Mouse (Mus musculus) ovary, postnatal 14 days (tissue): ENCODE measurements around the gene P2rx3.

Source experiments
- DNase-seq: peaks from one replicate; pipeline ENCODE4 v3.0.0; 2022; ENCODE audit warnings: low spot score

Gene P2rx3

GRCm38 (mm10) chr2:85037047-85038026 is at the start of gene P2rx3, which contains the start of gene Ssrp1:
TSS of gene P2rx3 (minus strand) at chr2:85037462.
TSS of gene Ssrp1 (plus strand) at chr2:85037234.
- peak; percentile 89 for DNase-seq

- DNase-seq, result no peak
These were observed 36.5 kb upstream of the P2rx3 start for GRCm38 (mm10) chr2:85073751-85074150.

DNA sequence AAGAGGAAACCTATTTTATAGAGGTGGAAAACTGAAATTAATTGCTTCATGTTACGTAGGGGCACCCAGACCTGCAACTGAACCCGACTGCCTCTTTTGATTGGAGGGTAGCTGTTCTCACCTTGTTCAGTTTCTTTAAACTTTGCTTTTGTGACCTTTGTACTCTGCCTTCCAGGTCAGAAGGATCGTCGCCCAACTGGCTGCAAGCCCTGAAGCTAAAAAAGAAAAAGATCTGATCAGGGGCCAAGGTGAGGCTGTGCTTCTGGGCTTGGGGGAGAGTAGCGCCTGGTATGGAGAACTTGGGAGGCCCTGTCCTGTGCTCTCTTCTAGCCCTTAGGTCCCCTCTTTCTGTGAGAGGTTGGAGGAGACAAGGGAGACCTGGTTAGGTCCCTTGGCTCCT is 34.7 kb upstream of the P2rx3 start:
- no peak for DNase-seq

GRCm38 (mm10) chr2:85070086-85070485 is 32.8 kb upstream of the P2rx3 start:
- DNase-seq, result no peak

DNA sequence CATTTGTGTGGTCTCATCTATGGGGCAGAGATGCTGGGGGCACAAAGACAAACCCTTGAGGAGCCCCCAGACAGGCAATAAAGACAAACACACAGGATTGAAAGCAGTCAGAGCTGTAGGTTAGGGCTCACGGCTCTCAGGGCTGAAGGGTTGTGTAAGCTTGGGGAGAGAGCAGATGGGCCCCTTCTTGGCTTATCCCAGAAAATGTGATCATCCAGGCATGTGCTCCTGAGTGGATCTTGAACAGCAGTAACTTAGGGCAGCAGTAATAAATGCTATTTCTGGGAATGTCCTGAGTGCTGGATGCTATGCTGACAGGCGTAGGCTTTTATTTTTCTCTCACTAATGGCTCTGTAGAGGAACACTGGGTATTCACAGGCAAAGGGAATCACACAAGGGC is 31.4 kb upstream of the P2rx3 start:
- DNase-seq, result no peak

- no peak for DNase-seq
These were observed 30.8 kb upstream of the P2rx3 start for GRCm38 (mm10) chr2:85067903-85068625.

GRCm38 (mm10) chr2:85066937-85067336 is 29.7 kb upstream of the P2rx3 start:
- DNase-seq, result no peak

GRCm38 (mm10) chr2:85065141-85065875 is 28.0 kb upstream of the P2rx3 start:
- no peak for DNase-seq

- DNase-seq, result no peak
These were observed 23.9 kb upstream of the P2rx3 start for GRCm38 (mm10) chr2:85061107-85061541.

GRCm38 (mm10) chr2:85060591-85061060 is 23.4 kb upstream of the P2rx3 start:
- no peak for DNase-seq

DNA sequence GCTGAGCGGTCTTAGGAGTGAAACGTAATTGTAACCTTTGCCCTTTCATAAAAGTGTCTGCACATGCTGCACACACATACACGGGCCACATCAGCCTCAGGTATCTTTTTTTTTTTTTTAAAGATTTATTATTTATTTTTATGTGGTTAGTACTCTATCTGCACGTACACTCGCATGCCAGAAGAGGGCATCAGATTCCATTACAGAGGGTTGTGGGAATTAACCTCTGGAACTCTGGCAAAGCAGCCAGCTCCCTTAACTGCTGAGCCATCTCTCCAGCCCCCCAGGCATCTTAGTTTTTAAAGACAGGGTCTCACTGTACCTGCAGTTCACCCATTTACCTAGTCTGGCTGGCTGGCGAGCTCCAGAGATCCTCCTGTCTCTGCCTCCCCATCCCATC is 22.4 kb upstream of the P2rx3 start:
- DNase-seq, result no peak

- no peak for DNase-seq
These were observed 19.4 kb upstream of the P2rx3 start for GRCm38 (mm10) chr2:85056711-85057110.

DNA sequence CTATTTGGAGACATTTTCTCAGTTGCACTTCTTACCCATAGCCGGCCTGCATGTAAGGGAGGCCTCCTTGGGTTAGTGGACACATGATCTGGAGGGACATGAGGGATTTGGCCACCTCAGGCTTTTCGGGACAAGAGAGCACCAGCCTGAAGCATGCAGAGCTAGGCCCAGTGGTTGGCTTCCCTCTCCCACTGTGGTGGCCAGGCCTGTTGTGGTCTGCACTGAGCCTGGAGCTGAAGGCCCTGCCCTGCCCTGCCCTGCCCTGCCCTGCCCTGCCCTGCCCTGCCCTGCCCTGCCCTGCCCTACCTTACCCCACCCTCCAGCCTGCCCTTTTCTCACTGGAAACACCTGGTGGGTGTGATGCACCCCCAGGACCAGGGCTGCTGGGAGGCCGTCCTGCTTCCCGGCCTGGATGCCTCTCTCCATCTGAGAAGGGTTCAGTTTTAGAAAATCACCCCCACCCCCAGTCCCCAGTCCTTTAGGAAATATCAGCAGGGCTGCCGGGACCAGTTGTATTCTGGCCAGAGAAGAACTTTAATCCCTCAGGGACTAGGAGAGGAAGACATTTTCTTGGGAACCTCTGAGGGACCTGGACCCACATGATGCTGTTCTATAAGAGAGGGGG is 16.0 kb upstream of the P2rx3 start:
- DNase-seq, result no peak

- DNase-seq, result no peak
These were observed 13.5 kb upstream of the P2rx3 start for GRCm38 (mm10) chr2:85050746-85051145.

DNA sequence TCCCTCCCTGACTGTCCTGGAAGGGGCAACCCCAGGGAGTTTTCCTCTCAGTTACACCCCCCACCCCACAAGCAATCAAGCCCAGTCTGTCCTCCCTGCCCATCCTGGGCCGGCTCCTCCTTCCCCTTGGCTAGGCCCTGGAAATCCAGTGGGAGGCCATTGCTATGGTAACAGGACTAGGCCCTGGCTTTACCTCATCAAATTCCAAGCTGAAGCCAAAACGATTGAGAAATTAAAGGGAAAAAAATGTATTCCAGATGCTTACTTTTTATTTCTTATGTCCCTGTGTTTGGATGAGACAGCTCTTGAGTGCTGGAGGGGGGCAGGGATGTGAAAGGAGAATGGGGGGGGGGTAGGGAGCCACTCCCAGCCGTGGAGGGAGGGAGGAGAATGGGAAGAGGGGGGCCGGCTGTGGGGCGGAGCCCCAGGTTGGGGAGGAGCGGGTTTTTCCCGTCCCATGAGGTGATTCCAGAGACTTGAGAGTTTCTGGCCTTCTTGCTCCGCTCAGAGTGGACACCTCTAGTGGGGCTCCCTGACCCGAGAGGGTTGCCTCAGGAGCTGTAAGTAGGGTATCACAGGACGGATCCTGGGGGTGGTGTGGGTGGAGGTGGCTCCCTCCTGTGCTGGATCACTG is 12.9 kb upstream of the P2rx3 start:
- DNase-seq, result peak; percentile 65

DNA sequence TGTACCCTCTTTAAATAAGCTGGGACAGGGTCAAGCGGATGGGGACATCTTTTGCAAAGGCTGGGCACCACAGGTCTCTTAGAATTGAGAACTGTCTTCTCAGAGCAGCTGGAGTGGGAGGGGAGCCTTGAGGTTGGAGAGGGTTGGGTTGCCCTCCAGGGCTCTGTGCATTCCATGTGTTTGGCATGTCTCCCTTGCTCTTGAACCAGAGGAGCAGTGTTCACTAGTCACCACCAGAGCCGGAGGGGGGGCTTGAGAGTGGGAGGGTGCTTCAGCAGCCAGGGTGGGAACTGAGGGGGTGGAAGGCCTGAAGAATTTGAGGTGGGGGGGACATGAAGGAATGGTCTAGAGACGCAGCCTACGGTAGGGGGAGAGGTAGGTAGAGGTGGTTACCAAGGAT is 12.0 kb upstream of the P2rx3 start:
- DNase-seq, result no peak

DNA sequence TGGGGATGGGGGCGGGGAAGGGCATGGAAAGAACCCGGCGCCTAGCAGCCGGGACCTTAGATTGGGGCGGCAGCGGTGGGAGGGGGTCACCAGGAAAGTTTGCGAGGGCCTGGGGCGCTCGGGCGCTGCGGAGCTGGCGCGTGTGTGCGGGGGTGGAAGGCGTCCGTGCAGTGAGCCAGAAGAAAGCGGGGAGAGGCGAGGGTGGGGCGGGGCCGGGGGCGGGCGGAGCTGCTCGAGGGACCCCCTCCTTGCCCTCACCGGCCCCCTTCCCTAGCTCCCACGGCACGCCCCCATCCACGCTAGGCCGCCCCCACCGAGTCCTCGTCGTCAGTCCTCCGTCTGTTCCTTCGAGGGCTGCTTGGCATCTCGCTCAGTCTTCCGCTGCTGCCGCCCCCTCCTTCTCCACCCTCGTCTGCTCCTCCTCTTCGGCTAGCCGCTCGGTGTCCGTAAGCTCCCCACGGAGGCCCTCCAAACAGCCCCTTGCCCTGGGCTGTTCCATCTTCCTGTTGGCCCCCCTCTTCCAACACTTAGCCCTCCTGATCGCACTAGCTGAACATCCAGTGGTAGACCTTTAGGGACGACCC is 11.0 kb upstream of the P2rx3 start:
- peak; percentile 65 for DNase-seq

DNA sequence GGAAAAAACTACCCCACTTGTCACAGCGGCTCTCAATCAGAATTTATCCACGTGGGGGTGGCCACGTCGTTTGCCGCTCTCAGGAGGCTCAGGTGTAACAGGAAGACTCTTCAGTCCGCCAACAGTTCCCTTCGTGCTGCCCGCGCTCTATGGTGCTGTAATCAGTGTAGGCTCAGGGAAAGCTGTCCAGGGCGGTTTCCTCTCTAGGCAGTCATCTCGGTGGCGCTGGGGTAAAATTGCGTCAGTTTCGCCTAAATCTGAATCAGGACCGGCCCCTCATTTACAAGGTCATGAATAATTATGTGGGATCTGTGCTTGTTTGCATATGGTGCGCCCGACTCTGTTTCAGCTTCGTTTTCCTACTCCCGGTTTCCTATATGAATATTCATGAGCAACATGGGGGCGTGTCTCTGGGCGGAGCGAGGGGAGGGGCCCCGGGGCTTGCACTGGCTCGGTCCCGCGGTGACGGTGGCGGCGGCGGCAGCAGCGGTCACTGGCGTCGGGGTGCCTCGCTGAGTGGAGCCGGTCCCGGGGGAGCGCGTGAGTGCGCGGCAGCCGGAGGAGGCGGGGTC is 10.4 kb upstream of the P2rx3 start, which contains the start of gene Tnks1bp1:
TSS of gene Tnks1bp1 (plus strand) at position 427 of the 572 bp plus-strand sequence.
- DNase-seq, result peak; percentile 94

GRCm38 (mm10) chr2:85047081-85047480 is 9.8 kb upstream of the P2rx3 start:
- no peak for DNase-seq

- no peak for DNase-seq
These were observed 9.0 kb upstream of the P2rx3 start for GRCm38 (mm10) chr2:85046222-85046621.
